ENCODE assay signal across 29 mouse cellular contexts in genomic region chr2:11037343-11037742, GRCm38 (mm10).
DNase-seq lines count a peak whose midpoint lies in the region; ATAC-seq lines count a peak whose summit lies in the region.
"Had no signal": no experiment of that assay in that cellular context is flagged by ENCODE, and none has a peak within 500 bp of the region (broad histone marks: within the 10 kb centered on the region; RNA-seq: fewer than 3 reads in every experiment).

No protein-coding gene starts in this region.

- no peaks in the 10 kb centered on the region for H3K36me3 ChIP-seq in hindbrain, embryonic 14.5 days (replicated peaks; ENCODE audit: control insufficient read depth, insufficient read depth)
- H3K36me3 ChIP-seq in hindbrain, embryonic 11.5 days (ENCODE audit: control insufficient read depth, insufficient read depth, low read length), result no peaks in the 10 kb centered on the region
- H3K36me3 ChIP-seq in neural tube, embryonic 12.5 days, result no peaks in the 10 kb centered on the region
- no peaks in the 10 kb centered on the region for H3K36me3 ChIP-seq in midbrain, embryonic 16.5 days (ENCODE audit: control insufficient read depth, insufficient read depth, low read length)
- H3K36me3 ChIP-seq: embryonic facial prominence, embryonic 12.5 days; heart, embryonic 15.5 days had no signal

- WGBS in hindbrain, embryonic 14.5 days, result 43% methylated on average over 10 of the region's 11 CpGs
- 84% methylated on average over 10 of the region's 11 CpGs for WGBS in hindbrain, embryonic 11.5 days
- 72% methylated on average over 10 of the region's 11 CpGs for WGBS in neural tube, embryonic 12.5 days
- WGBS in midbrain, embryonic 16.5 days, result 40% methylated on average over 11 of the region's 11 CpGs

- H3K27ac ChIP-seq in hindbrain, embryonic 14.5 days, result no peak overlapping the region
- H3K27ac ChIP-seq in hindbrain, embryonic 11.5 days (ENCODE audit: low read depth, low read length), result no peak overlapping the region
- no peak overlapping the region for H3K27ac ChIP-seq in neural tube, embryonic 12.5 days
- no peak overlapping the region for H3K27ac ChIP-seq in midbrain, embryonic 16.5 days (ENCODE audit: low read length)
- H3K27ac ChIP-seq: embryonic facial prominence, embryonic 12.5 days; heart, embryonic 15.5 days; liver, embryonic 14.5 days; macrophage; stomach, postnatal 0 days had no signal

- no peak for DNase-seq in hindbrain, embryonic 14.5 days (ENCODE audit: low spot score)
- no peak for DNase-seq in hindbrain, embryonic 11.5 days (ENCODE audit: low spot score)
- no peak for DNase-seq in neural tube, embryonic 10.5 days (ENCODE audit: extremely low spot score, low spot score)
- DNase-seq in urinary bladder, postnatal 36 days (ENCODE audit: low spot score in 2 of 2), result no peak
- no peak for DNase-seq in heart, postnatal 4 days
- DNase-seq: adrenal gland, postnatal 14 days; cerebellum, adult 11-12 months; cerebellum, adult 9-11 months; embryo, embryonic 11 days; gastrocnemius, postnatal 14 days; kidney, adult 11 months; kidney, postnatal 14 days; layer of hippocampus, adult 9-11 months; liver; lung, adult 2 months; lung, postnatal 10 days; right cerebral cortex, adult 18-20 months; spleen, adult 18-20 months; thymus, adult 18-20 months; thymus, postnatal 25 days had no signal

- ATAC-seq in hindbrain, embryonic 14.5 days (ENCODE audit: low FRiP score), result no peak; the same call in 1 of the 2 replicates
- no peak for ATAC-seq in hindbrain, embryonic 11.5 days (ENCODE audit: low FRiP score)
- 0 out of 2 replicates have a peak, but pooled peaks have one; percentile 17 for ATAC-seq in neural tube, embryonic 12.5 days (ENCODE audit: low FRiP score, low read depth)
- ATAC-seq in midbrain, embryonic 16.5 days, result peak; percentile 58; the same call in 1 of the 2 replicates
- ATAC-seq: CD4-positive, CD25-positive, alpha-beta regulatory T cell, adult 4 months; inflammation-experienced regulatory T-cells, adult 6 months had no signal

- no peaks in the 10 kb centered on the region for H3K27me3 ChIP-seq in hindbrain, embryonic 14.5 days (ENCODE audit: control insufficient read depth, insufficient read depth, low read length)
- H3K27me3 ChIP-seq in hindbrain, embryonic 11.5 days (ENCODE audit: control insufficient read depth, insufficient read depth, low read length), result no peaks in the 10 kb centered on the region
- peaks cover 3% of the 10 kb centered on the region; the same call in 1 of the 2 replicates for H3K27me3 ChIP-seq in neural tube, embryonic 12.5 days (replicated peaks)
- no peaks in the 10 kb centered on the region for H3K27me3 ChIP-seq in midbrain, embryonic 16.5 days (ENCODE audit: control insufficient read depth, insufficient read depth, low read depth, low read length)
- H3K27me3 ChIP-seq: embryonic facial prominence, embryonic 12.5 days; heart, embryonic 15.5 days had no signal

- H3K4me1 ChIP-seq in hindbrain, embryonic 14.5 days (replicated peaks; ENCODE audit: control insufficient read depth, insufficient read depth, low read length), result no peaks in the 10 kb centered on the region
- no peaks in the 10 kb centered on the region for H3K4me1 ChIP-seq in hindbrain, embryonic 11.5 days (replicated peaks; ENCODE audit: control insufficient read depth, insufficient read depth, low read length)
- H3K4me1 ChIP-seq in neural tube, embryonic 12.5 days, result 0 out of 2 replicates have a peak, but pooled peaks cover 7% of the 10 kb centered on the region
- peaks cover 13% of the 10 kb centered on the region for H3K4me1 ChIP-seq in midbrain, embryonic 16.5 days (ENCODE audit: control insufficient read depth, insufficient read depth, low read length)
- H3K4me1 ChIP-seq: embryonic facial prominence, embryonic 12.5 days; heart, embryonic 15.5 days had no signal

- H3K4me2 ChIP-seq in hindbrain, embryonic 14.5 days (replicated peaks), result 0 out of 2 replicates have a peak overlapping the region, but pooled peaks have one; percentile 7
- no peak overlapping the region for H3K4me2 ChIP-seq in hindbrain, embryonic 11.5 days (replicated peaks; ENCODE audit: low read depth, low read length)
- H3K4me2 ChIP-seq in neural tube, embryonic 12.5 days (replicated peaks), result no peak overlapping the region
- no peak overlapping the region for H3K4me2 ChIP-seq in midbrain, embryonic 16.5 days (ENCODE audit: low read length)
- H3K4me2 ChIP-seq: embryonic facial prominence, embryonic 12.5 days; heart, embryonic 15.5 days had no signal

- no peak overlapping the region for H3K4me3 ChIP-seq in hindbrain, embryonic 14.5 days (replicated peaks; ENCODE audit: low read length)
- H3K4me3 ChIP-seq in hindbrain, embryonic 11.5 days (ENCODE audit: low read depth, low read length), result no peak overlapping the region
- no peak overlapping the region for H3K4me3 ChIP-seq in neural tube, embryonic 12.5 days
- H3K4me3 ChIP-seq in midbrain, embryonic 16.5 days (ENCODE audit: low read depth, low read length), result no peak overlapping the region
- H3K4me3 ChIP-seq: embryonic facial prominence, embryonic 12.5 days; heart, embryonic 15.5 days had no signal

- no peaks in the 10 kb centered on the region for H3K9me3 ChIP-seq in hindbrain, embryonic 14.5 days (ENCODE audit: control insufficient read depth, low read length)
- no peaks in the 10 kb centered on the region for H3K9me3 ChIP-seq in hindbrain, embryonic 11.5 days (ENCODE audit: control insufficient read depth, low read length)
- H3K9me3 ChIP-seq in neural tube, embryonic 12.5 days, result no peaks in the 10 kb centered on the region
- H3K9me3 ChIP-seq in midbrain, embryonic 16.5 days (replicated peaks; ENCODE audit: control insufficient read depth, low read length, poor library complexity, severe bottlenecking), result no peaks in the 10 kb centered on the region
- H3K9me3 ChIP-seq: embryonic facial prominence, embryonic 12.5 days; heart, embryonic 15.5 days had no signal

- no peak overlapping the region for H3K9ac ChIP-seq in hindbrain, embryonic 14.5 days
- no peak overlapping the region for H3K9ac ChIP-seq in hindbrain, embryonic 11.5 days (ENCODE audit: low read depth, low read length)
- no peak overlapping the region for H3K9ac ChIP-seq in neural tube, embryonic 12.5 days
- no peak overlapping the region for H3K9ac ChIP-seq in midbrain, embryonic 16.5 days (ENCODE audit: low read depth, low read length)
- H3K9ac ChIP-seq: embryonic facial prominence, embryonic 12.5 days; heart, embryonic 15.5 days; liver, embryonic 14.5 days had no signal

Comparison
In these comparisons a context has a peak if more than half of its experiments do, and no peak if none do; other contexts are left out.
1. ATAC-seq: peak in neural tube, embryonic 12.5 days (single experiment) and midbrain, embryonic 16.5 days (single experiment); none in hindbrain, embryonic 14.5 days (single experiment) and hindbrain, embryonic 11.5 days (single experiment).